Mouse (Mus musculus) hindbrain, embryonic 10.5 days (tissue): Measurements from ENCODE around the gene Pign. TPM values are rescaled to one million over a fixed set of nuclear protein-coding genes. Genes with fewer than 3 reads are reported as not detected.

Experiments used
- DNase-seq: peaks from one replicate; pipeline ENCODE4 v3.0.0-alpha.2; 2017; ENCODE audit warnings: low spot score
- H3K27ac ChIP-seq: fragments of 300-500 bp; sonication (generic); 2 replicates; pipeline ENCODE4 v1.5.1; 2016; ENCODE audit warnings: mild to moderate bottlenecking, moderate library complexity
- H3K27me3 ChIP-seq: fragments of 300-500 bp; sonication (generic); 2 replicates; pipeline ENCODE4 v1.6.1; 2016; ENCODE audit warnings: mild to moderate bottlenecking; ENCODE audit not compliant: poor library complexity, insufficient read depth, severe bottlenecking
- H3K36me3 ChIP-seq: fragments of 300-500 bp; sonication (generic); 2 replicates; pipeline ENCODE4 v1.6.1; 2016; ENCODE audit warnings: mild to moderate bottlenecking, moderate library complexity
- H3K4me1 ChIP-seq: fragments of 300-500 bp; sonication (generic); replicated peaks from 2 replicates; pipeline ENCODE4 v1.6.1; 2016; ENCODE audit warnings: mild to moderate bottlenecking
- H3K4me3 ChIP-seq: fragments of 300-500 bp; sonication (generic); 2 replicates; pipeline ENCODE4 v1.5.1; 2016; ENCODE audit warnings: mild to moderate bottlenecking, moderate library complexity
- H3K9me3 ChIP-seq: fragments of 300-500 bp; sonication (generic); 2 replicates; pipeline ENCODE4 v1.6.1; 2016; ENCODE audit warnings: mild to moderate bottlenecking, moderate library complexity
- WGBS: fragments of 180-500 bp; shearing (Covaris S2); methylation state at CpG from one replicate; pipeline ENCODE4 v1.1.7; 2016; 5-methylcytosine and 5-hydroxymethylcytosine counted together
- polyA plus RNA-seq: library from polyadenylated mRNA; unstranded; fragments of >200 nt; fragmentation: Nextera tagmentation; extraction: Ambion mirVana; gene quantifications from 2 replicates; pipeline ENCODE4 v1.2.1, GENCODE M21; 2016

The Pign gene
- 9.9 and 11.0 TPM in 2 replicates for polyA plus RNA-seq

DNA sequence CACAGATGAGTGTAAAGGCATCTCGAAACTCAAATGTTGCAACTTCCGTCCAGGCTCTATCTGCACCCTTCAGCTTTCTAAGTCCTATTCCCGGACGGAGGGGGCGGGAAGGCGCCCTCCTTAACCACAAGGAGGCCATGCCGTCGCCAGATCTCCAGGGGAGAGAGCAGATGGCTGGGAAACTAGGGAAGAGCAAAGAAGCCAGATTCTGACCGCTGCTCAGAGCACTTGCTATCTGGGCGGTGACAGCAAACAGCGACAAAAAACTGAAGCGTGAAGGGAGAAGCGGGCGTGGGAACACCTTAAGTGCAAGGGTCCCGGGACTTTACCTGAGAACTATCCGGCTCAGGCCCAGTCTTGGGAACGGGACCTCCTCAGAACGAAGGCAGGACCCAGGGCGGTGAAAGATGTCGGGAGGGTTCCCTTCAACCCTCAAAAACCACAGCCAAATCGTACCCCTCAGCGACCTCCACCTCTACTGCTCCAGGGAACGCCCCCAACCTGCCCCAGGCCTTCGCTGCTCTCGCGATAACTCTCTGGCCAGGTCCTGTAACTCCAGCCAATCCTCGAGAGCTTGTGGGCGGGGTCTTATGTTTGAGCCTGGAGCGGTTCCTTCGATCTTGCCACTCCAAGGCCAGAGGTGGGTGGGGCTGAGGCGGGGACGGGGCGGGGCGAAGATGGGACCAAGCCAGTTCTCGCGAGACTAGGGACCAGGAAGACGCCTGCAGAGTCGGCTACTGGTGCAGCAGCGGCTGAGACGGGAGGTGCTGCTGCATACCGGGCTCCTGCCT, at the start of gene Pign, which contains the start of gene Relch:
TSS of gene Pign (minus strand) at position 507 of the 791 bp plus-strand sequence.
TSS of gene Relch (plus strand) at position 691 of the 791 bp plus-strand sequence.
- Histone ChIP-seq H3K27ac (peak within 1 kb of the TSS; percentile 90), H3K36me3 (0 out of 2 replicates have a peak, but pooled peaks cover 2% of the 10 kb centered on the region), H3K4me3 (peak within 1 kb of the TSS; percentile 97), H3K4me1 (peaks cover 29% of the 10 kb centered on the region), H3K27me3 (no peaks in the 10 kb centered on the region), H3K9me3 (no peaks in the 10 kb centered on the region)
- peak; percentile 99 for DNase-seq
- WGBS, result under 1% methylated on average over 41 of the region's 41 CpGs

GRCm38 (mm10) chr1:105712822-105713221, 49.3 kb upstream of the Pign start:
- Histone ChIP-seq H3K27me3 (no peaks in the 10 kb centered on the region), H3K36me3 (peaks cover 43% of the 10 kb centered on the region), H3K4me3 (no peak overlapping the region), H3K27ac (no peak overlapping the region), H3K4me1 (no peaks in the 10 kb centered on the region), H3K9me3 (no peaks in the 10 kb centered on the region)
- 93% methylated on average over 2 of the region's 2 CpGs for WGBS
- no peak for DNase-seq

GRCm38 (mm10) chr1:105711227-105711626, 47.8 kb upstream of the Pign start:
- Histone ChIP-seq H3K27ac (no peak overlapping the region), H3K4me3 (no peak overlapping the region), H3K27me3 (no peaks in the 10 kb centered on the region), H3K36me3 (peaks cover 42% of the 10 kb centered on the region), H3K9me3 (no peaks in the 10 kb centered on the region), H3K4me1 (no peaks in the 10 kb centered on the region)
- 59% methylated on average over 1 of the region's 1 CpGs for WGBS
- DNase-seq, result no peak

- no peak for DNase-seq
- Histone ChIP-seq H3K4me1 (no peaks in the 10 kb centered on the region), H3K36me3 (peaks cover 38% of the 10 kb centered on the region), H3K27ac (no peak overlapping the region), H3K9me3 (no peaks in the 10 kb centered on the region), H3K4me3 (no peak overlapping the region), H3K27me3 (no peaks in the 10 kb centered on the region)
- WGBS, result 87% methylated on average over 2 of the region's 2 CpGs
Observed at GRCm38 (mm10) chr1:105709415-105709814, 45.9 kb upstream of the Pign start.

DNA sequence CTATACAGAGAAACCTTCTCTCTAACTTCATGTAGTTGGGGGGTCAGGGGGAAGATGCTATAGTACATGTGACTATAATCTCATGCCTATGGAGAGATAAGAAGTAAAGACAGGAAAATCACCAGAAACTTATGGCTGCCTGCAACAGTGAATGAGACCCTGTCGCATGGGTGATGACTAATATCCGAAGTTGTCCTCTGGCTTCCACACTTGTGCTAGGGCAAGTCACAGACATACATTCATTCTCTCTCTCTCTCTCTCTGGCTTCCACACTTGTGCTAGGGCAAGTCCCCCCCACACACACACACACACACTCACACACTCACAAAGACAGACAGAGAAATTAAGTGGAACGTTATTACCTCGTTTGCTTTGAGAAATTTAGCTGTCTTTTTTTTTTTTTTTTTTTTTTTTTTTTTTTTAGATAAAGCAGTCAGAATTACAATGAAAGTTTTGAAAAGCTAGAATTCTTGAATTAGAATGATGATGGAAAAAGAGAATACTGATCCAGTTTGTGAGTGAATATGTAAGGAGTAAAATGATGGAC, 37.6 kb upstream of the Pign start:
- Histone ChIP-seq H3K27me3 (no peaks in the 10 kb centered on the region), H3K4me3 (no peak overlapping the region), H3K36me3 (peaks cover 20% of the 10 kb centered on the region), H3K27ac (no peak overlapping the region), H3K9me3 (no peaks in the 10 kb centered on the region), H3K4me1 (no peaks in the 10 kb centered on the region)
- no peak for DNase-seq
- WGBS, result 91% methylated on average over 4 of the region's 4 CpGs

DNA sequence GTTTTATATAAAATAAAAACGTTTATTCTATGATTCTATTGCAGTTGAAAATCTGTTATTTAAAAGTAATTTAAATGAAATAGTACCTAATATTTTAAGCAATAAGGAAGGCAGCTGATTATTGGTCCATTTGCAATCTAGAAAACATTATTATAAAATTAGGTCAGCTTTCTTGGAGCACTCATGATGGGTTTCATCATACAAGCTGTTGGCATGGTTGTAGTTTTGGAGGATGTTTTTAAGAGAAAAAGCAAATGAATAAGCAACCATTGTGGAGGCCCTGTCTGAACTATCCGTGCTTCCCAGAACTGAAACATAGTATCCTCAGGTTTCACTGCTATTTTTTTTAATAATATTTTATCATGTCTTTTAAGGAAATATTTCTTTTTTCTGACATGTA, 32.1 kb upstream of the Pign start:
- 0 out of 2 replicates have a peak, but pooled peaks cover 17% of the 10 kb centered on the region for H3K36me3 ChIP-seq
- H3K4me3 ChIP-seq, result no peak overlapping the region
- no peak for DNase-seq
- WGBS, result 87% methylated on average over 2 of the region's 2 CpGs
- no peaks in the 10 kb centered on the region for H3K9me3 ChIP-seq
- no peaks in the 10 kb centered on the region for H3K27me3 ChIP-seq
- no peak overlapping the region for H3K27ac ChIP-seq
- H3K4me1 ChIP-seq, result no peaks in the 10 kb centered on the region

GRCm38 (mm10) chr1:105685501-105685900, 22.0 kb upstream of the Pign start:
- no peaks in the 10 kb centered on the region for H3K27me3 ChIP-seq
- WGBS, result 88% methylated on average over 3 of the region's 3 CpGs
- H3K9me3 ChIP-seq, result no peaks in the 10 kb centered on the region
- H3K36me3 ChIP-seq, result 0 out of 2 replicates have a peak, but pooled peaks cover 3% of the 10 kb centered on the region
- H3K27ac ChIP-seq, result no peak overlapping the region
- no peaks in the 10 kb centered on the region for H3K4me1 ChIP-seq
- DNase-seq, result no peak
- H3K4me3 ChIP-seq, result no peak overlapping the region

DNA sequence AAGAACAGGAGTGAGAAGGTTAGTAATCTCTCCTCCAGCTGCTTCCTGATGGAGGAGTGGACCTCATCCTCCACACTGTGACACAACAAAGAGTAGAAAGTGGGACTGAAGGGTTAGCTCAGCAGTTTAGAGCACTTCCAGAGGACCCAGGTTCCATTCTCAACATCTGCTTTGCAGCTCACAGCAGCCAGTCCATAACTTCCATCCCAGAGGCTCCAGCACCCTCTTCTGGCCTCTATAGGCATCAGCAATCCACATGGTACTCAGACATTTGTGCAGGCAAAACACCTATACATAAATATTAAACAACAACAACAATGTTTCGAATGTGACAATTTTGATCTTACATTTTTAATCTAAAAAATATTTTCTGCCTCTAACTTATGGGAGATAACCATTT, 17.1 kb upstream of the Pign start:
- no peaks in the 10 kb centered on the region for H3K9me3 ChIP-seq
- 86% methylated on average over 1 of the region's 1 CpGs for WGBS
- H3K36me3 ChIP-seq, result no peaks in the 10 kb centered on the region
- no peaks in the 10 kb centered on the region for H3K27me3 ChIP-seq
- no peak overlapping the region for H3K27ac ChIP-seq
- no peak for DNase-seq
- no peaks in the 10 kb centered on the region for H3K4me1 ChIP-seq
- H3K4me3 ChIP-seq, result no peak overlapping the region

DNA sequence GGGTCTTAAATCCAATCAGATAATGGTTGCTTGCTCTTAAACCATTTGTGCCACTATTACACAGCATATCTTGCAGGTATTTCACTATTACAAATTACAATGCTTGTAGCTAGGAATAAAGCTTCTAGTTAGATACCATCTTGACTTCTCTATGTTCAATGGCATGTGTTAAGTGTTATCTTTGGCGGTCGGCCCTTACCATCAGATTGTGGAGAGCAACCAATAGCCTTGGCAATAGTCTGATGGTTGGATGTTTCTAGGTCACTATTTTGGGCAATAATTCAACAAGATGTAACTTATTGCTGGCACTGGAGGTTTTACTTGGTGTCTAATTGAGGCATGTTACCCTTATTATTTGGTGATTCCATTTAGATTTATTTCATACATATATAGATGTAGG, 11.3 kb upstream of the Pign start:
- Histone ChIP-seq H3K9me3 (no peaks in the 10 kb centered on the region), H3K36me3 (no peaks in the 10 kb centered on the region), H3K27ac (no peak overlapping the region), H3K27me3 (no peaks in the 10 kb centered on the region), H3K4me1 (no peaks in the 10 kb centered on the region), H3K4me3 (no peak overlapping the region)
- no peak for DNase-seq
- 95% methylated on average over 2 of the region's 2 CpGs for WGBS

DNA sequence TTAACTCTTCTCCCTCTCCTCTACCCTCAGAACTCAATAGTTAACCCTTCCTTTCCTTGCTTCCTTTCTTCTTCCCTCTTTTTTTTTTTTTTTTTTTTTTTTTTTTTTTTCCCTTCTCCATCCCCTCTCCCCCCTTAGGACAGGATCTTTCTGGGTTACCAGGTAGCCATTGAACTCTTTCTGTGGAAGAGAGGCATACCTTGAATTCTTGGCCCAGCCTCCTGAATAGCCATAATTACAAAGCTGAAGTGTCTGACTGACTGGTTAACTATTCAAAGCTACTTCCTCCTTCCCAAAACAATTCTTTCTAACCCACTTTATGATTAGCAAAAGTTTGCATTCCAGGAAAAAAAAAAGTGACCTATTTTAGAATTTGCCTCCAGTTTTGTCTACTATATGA, 6.2 kb upstream of the Pign start:
- no peaks in the 10 kb centered on the region for H3K27me3 ChIP-seq
- no peak overlapping the region for H3K27ac ChIP-seq
- H3K36me3 ChIP-seq, result no peaks in the 10 kb centered on the region
- no peaks in the 10 kb centered on the region for H3K9me3 ChIP-seq
- no peak for DNase-seq
- no peak overlapping the region for H3K4me3 ChIP-seq
- peaks cover 15% of the 10 kb centered on the region for H3K4me1 ChIP-seq

DNA sequence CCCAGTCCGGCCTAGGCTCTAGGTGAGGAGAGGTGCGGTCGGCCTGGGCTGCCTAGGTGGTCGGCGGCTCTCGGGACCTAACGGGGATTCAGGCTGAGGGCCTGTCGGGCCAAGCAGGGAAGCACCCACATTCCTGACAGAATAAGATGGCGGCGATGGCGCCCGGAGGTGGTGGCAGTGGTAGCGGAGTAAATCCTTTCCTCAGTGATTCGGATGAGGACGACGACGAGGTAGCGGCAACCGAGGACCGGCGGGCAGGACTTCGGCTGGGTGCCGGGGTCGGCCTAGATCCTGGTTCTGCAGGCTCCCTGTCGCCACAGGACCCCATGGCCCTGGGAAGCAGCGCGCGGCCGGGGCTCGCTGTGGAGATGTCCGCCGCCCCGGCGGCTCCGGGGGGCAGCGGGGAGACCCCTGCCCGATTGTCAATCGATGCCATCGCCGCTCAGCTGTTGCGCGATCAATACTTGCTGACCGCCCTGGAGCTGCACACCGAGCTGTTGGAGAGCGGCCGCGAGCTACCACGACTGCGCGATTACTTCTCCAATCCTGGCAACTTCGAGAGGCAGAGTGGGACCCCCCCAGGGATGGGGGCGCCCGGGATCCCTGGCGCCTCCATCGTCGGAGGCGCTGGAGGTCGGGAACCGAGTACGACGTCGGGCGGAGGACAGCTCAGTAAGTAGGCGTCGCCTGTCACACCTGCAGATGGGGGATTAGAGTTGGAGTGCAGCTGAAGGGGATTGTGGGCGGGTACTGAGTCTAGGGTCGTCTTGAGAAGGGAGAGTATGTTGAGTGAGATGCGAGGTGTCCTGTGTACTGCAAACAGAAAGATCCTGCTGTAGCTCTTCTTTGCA, 710 bp upstream of the Pign start:
- under 1% methylated on average over 68 of the region's 68 CpGs for WGBS
- Histone ChIP-seq H3K36me3 (no peaks in the 10 kb centered on the region), H3K9me3 (no peaks in the 10 kb centered on the region), H3K27ac (peak overlapping the region; percentile 90), H3K4me1 (peaks cover 29% of the 10 kb centered on the region), H3K27me3 (no peaks in the 10 kb centered on the region), H3K4me3 (peak overlapping the region; percentile 97)
- no peak for DNase-seq

GRCm38 (mm10) chr1:105662820-105663170, 682 bp downstream of the Pign start:
- Histone ChIP-seq H3K27ac (peak overlapping the region; percentile 90), H3K9me3 (no peaks in the 10 kb centered on the region), H3K36me3 (0 out of 2 replicates have a peak, but pooled peaks cover 2% of the 10 kb centered on the region), H3K4me1 (peaks cover 29% of the 10 kb centered on the region), H3K27me3 (no peaks in the 10 kb centered on the region), H3K4me3 (peak overlapping the region; percentile 97)
- DNase-seq, result no peak
- 14% methylated on average over 6 of the region's 6 CpGs for WGBS

DNA sequence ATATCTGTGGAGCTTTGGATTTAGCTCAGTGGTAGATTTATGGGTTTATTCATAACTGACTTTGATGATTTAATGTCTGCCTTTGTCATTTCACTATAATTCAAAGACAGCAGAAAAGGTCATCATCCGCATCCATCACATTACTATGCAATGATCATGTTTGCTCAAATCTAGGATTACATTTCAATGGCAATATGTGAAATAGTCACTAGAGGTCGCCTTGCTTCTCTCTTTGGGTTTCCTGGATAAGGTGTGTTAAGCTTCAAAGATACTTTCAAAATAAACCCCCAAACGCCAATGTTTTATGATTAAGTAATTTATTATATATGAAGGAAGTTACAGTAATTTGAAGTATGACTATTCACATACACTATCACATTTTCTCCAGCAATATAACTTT, 3.5 kb downstream of the Pign start:
- no peaks in the 10 kb centered on the region for H3K9me3 ChIP-seq
- no peak overlapping the region for H3K4me3 ChIP-seq
- H3K27ac ChIP-seq, result no peak overlapping the region
- peaks cover 17% of the 10 kb centered on the region for H3K4me1 ChIP-seq
- H3K27me3 ChIP-seq, result no peaks in the 10 kb centered on the region
- DNase-seq, result no peak
- WGBS, result 28% methylated on average over 3 of the region's 3 CpGs
- H3K36me3 ChIP-seq, result peaks cover 9% of the 10 kb centered on the region; the same call in 1 of the 2 replicates
